Mouse (Mus musculus) forebrain, embryonic 12.5 days (tissue): ENCODE measurements around the gene Hsd11b1. TPM values are rescaled to one million over a fixed set of nuclear protein-coding genes. Genes with fewer than 3 reads are reported as not detected.
"Not testable (repeated sequence)": the region's sequence is repeated elsewhere in the genome, so short reads cannot be mapped to it uniquely, and the experiment has no call there.

ENCODE experiments used
- ATAC-seq: fragments of 200-750 bp; cut with Nextera tagmentation; 2 replicates; pipeline ENCODE4 v1.8.0; 2017; ENCODE audit warnings: moderate TSS enrichment; ENCODE audit not compliant: low FRiP score
- H3K27ac ChIP-seq: fragments of 300-500 bp; sonication (generic); 2 replicates; pipeline ENCODE4 v1.5.1; 2016; ENCODE audit warnings: mild to moderate bottlenecking
- H3K27me3 ChIP-seq: fragments of 300-500 bp; sonication (generic); 2 replicates; pipeline ENCODE4 v1.6.1; 2016; ENCODE audit warnings: mild to moderate bottlenecking
- H3K36me3 ChIP-seq: fragments of 300-500 bp; sonication (generic); replicated peaks from 2 replicates; pipeline ENCODE4 v1.6.1; 2016; ENCODE audit warnings: mild to moderate bottlenecking
- H3K4me1 ChIP-seq: fragments of 300-500 bp; sonication (generic); 2 replicates; pipeline ENCODE4 v1.6.1; 2016
- H3K4me2 ChIP-seq: fragments of 300-500 bp; sonication (generic); 2 replicates; pipeline ENCODE4 v1.6.1; 2016; ENCODE audit warnings: mild to moderate bottlenecking, moderate library complexity
- H3K4me3 ChIP-seq: fragments of 300-500 bp; sonication (generic); replicated peaks from 2 replicates; pipeline ENCODE4 v1.5.1; 2016; ENCODE audit warnings: mild to moderate bottlenecking
- H3K9ac ChIP-seq: fragments of 300-500 bp; sonication (generic); 2 replicates; pipeline ENCODE4 v1.6.1; 2016; ENCODE audit warnings: mild to moderate bottlenecking
- H3K9me3 ChIP-seq: fragments of 300-500 bp; sonication (generic); 2 replicates; pipeline ENCODE4 v1.6.1; 2016
- whole genome bisulfite sequencing: fragments of 180-500 bp; shearing (Covaris S2); methylation state at CpG from one replicate; pipeline ENCODE4 v1.1.7; 2016; 5-methylcytosine and 5-hydroxymethylcytosine counted together
- polyA plus RNA-seq: library from polyadenylated mRNA; unstranded; fragments of >200 nt; fragmentation: Nextera tagmentation; extraction: Ambion mirVana; gene quantifications from 2 replicates; pipeline ENCODE4 v1.2.1, GENCODE M21; 2016

The Hsd11b1 gene
- polyA plus RNA-seq, 1 experiment from 2014 or later = not detected

- H3K9me3 ChIP-seq, H3K27ac ChIP-seq, H3K4me3 ChIP-seq, H3K4me2 ChIP-seq, H3K4me1 ChIP-seq, H3K27me3 ChIP-seq, H3K36me3 ChIP-seq, ATAC-seq, H3K9ac ChIP-seq: not testable (repeated sequence)
- 82% methylated on average over 3 of the region's 3 CpGs for WGBS
These were observed 10.0 kb downstream of the Hsd11b1 start for GRCm38 (mm10) chr1:193253895-193254294.

GRCm38 (mm10) chr1:193252616-193253015 lies 11.3 kb downstream of the Hsd11b1 start:
- no peak overlapping the region for H3K27ac ChIP-seq
- H3K4me3 ChIP-seq = no peak overlapping the region
- no peaks in the 10 kb centered on the region for H3K27me3 ChIP-seq
- no peak overlapping the region for H3K9ac ChIP-seq
- 71% methylated on average over 5 of the region's 5 CpGs for WGBS
- no peak for ATAC-seq
- H3K4me2 ChIP-seq = no peak overlapping the region
- H3K9me3 ChIP-seq = no peaks in the 10 kb centered on the region
- no peaks in the 10 kb centered on the region for H3K4me1 ChIP-seq
- H3K36me3 ChIP-seq = no peaks in the 10 kb centered on the region

- H3K27me3 ChIP-seq = no peaks in the 10 kb centered on the region
- no peak overlapping the region for H3K27ac ChIP-seq
- H3K36me3 ChIP-seq = no peaks in the 10 kb centered on the region
- H3K4me1 ChIP-seq = no peaks in the 10 kb centered on the region
- 86% methylated on average over 7 of the region's 7 CpGs for WGBS
- H3K4me3 ChIP-seq = no peak overlapping the region
- H3K9me3 ChIP-seq = no peaks in the 10 kb centered on the region
- no peak for ATAC-seq
- no peak overlapping the region for H3K9ac ChIP-seq
- H3K4me2 ChIP-seq = no peak overlapping the region
These were observed 12.5 kb downstream of the Hsd11b1 start for GRCm38 (mm10) chr1:193251386-193251785.

- no peaks in the 10 kb centered on the region for H3K4me1 ChIP-seq
- no peaks in the 10 kb centered on the region for H3K36me3 ChIP-seq
- ATAC-seq = no peak
- H3K27me3 ChIP-seq = no peaks in the 10 kb centered on the region
- no peak overlapping the region for H3K9ac ChIP-seq
- no peak overlapping the region for H3K27ac ChIP-seq
- H3K4me3 ChIP-seq = no peak overlapping the region
- H3K4me2 ChIP-seq = no peak overlapping the region
- H3K9me3 ChIP-seq = no peaks in the 10 kb centered on the region
- 86% methylated on average over 2 of the region's 2 CpGs for WGBS
These were observed 13.8 kb downstream of the Hsd11b1 start for GRCm38 (mm10) chr1:193250026-193250425.

- H3K4me3 ChIP-seq = no peak overlapping the region
- 86% methylated on average over 6 of the region's 6 CpGs for WGBS
- no peaks in the 10 kb centered on the region for H3K9me3 ChIP-seq
- no peak overlapping the region for H3K27ac ChIP-seq
- no peaks in the 10 kb centered on the region for H3K36me3 ChIP-seq
- no peaks in the 10 kb centered on the region for H3K27me3 ChIP-seq
- H3K4me1 ChIP-seq = no peaks in the 10 kb centered on the region
- no peak overlapping the region for H3K9ac ChIP-seq
- H3K4me2 ChIP-seq = no peak overlapping the region
- no peak for ATAC-seq
These were observed 19.6 kb downstream of the Hsd11b1 start for GRCm38 (mm10) chr1:193244235-193244634.

- Histone ChIP-seq H3K27ac (no peak overlapping the region), H3K27me3 (no peaks in the 10 kb centered on the region), H3K4me1 (no peaks in the 10 kb centered on the region), H3K4me2 (no peak overlapping the region), H3K36me3 (no peaks in the 10 kb centered on the region), H3K4me3 (no peak overlapping the region), H3K9ac (no peak overlapping the region), H3K9me3 (no peaks in the 10 kb centered on the region)
- WGBS = 66% methylated on average over 10 of the region's 10 CpGs
- ATAC-seq = no peak
These were observed 20.2 kb downstream of the Hsd11b1 start for GRCm38 (mm10) chr1:193243571-193244193.

GRCm38 (mm10) chr1:193242863-193243262 lies 21.0 kb downstream of the Hsd11b1 start:
- H3K27me3 ChIP-seq = no peaks in the 10 kb centered on the region

GRCm38 (mm10) chr1:193242238-193242637 lies 21.6 kb downstream of the Hsd11b1 start:
- WGBS = 85% methylated on average over 8 of the region's 8 CpGs
- H3K4me3 ChIP-seq = no peak overlapping the region
- no peak overlapping the region for H3K9ac ChIP-seq
- no peak overlapping the region for H3K4me2 ChIP-seq
- H3K9me3 ChIP-seq = no peaks in the 10 kb centered on the region
- H3K4me1 ChIP-seq = no peaks in the 10 kb centered on the region
- no peak for ATAC-seq
- no peaks in the 10 kb centered on the region for H3K27me3 ChIP-seq
- no peak overlapping the region for H3K27ac ChIP-seq
- no peaks in the 10 kb centered on the region for H3K36me3 ChIP-seq

More at GRCm38 (mm10) chr1:193242863-193243262, 21.0 kb downstream of the Hsd11b1 start:
- no peaks in the 10 kb centered on the region for H3K36me3 ChIP-seq
- no peaks in the 10 kb centered on the region for H3K9me3 ChIP-seq
- no peak overlapping the region for H3K4me3 ChIP-seq
- H3K27ac ChIP-seq = no peak overlapping the region
- WGBS = 49% methylated on average over 4 of the region's 4 CpGs
- H3K9ac ChIP-seq = no peak overlapping the region
- no peak for ATAC-seq
- no peak overlapping the region for H3K4me2 ChIP-seq
- no peaks in the 10 kb centered on the region for H3K4me1 ChIP-seq

- WGBS = 92% methylated on average over 4 of the region's 4 CpGs
- H3K4me2 ChIP-seq = no peak overlapping the region
- no peaks in the 10 kb centered on the region for H3K9me3 ChIP-seq
- ATAC-seq = no peak
- H3K4me3 ChIP-seq = no peak overlapping the region
- H3K27ac ChIP-seq = no peak overlapping the region
- no peaks in the 10 kb centered on the region for H3K36me3 ChIP-seq
- no peaks in the 10 kb centered on the region for H3K4me1 ChIP-seq
- H3K9ac ChIP-seq = no peak overlapping the region
- no peaks in the 10 kb centered on the region for H3K27me3 ChIP-seq
These were observed 22.4 kb downstream of the Hsd11b1 start for GRCm38 (mm10) chr1:193241436-193241835.

- Histone ChIP-seq H3K27ac (no peak overlapping the region), H3K4me3 (no peak overlapping the region), H3K9ac (no peak overlapping the region), H3K4me2 (no peak overlapping the region), H3K27me3 (no peaks in the 10 kb centered on the region), H3K9me3 (no peaks in the 10 kb centered on the region), H3K36me3 (no peaks in the 10 kb centered on the region), H3K4me1 (no peaks in the 10 kb centered on the region)
- 60% methylated on average over 4 of the region's 4 CpGs for WGBS
- no peak for ATAC-seq
These were observed 25.4 kb downstream of the Hsd11b1 start for GRCm38 (mm10) chr1:193238426-193238825.

- H3K4me1 ChIP-seq = no peaks in the 10 kb centered on the region
- no peaks in the 10 kb centered on the region for H3K36me3 ChIP-seq
- no peak overlapping the region for H3K27ac ChIP-seq
- no peak overlapping the region for H3K9ac ChIP-seq
- H3K4me3 ChIP-seq = no peak overlapping the region
- no peaks in the 10 kb centered on the region for H3K9me3 ChIP-seq
- no peak for ATAC-seq
- no peak overlapping the region for H3K4me2 ChIP-seq
- no peaks in the 10 kb centered on the region for H3K27me3 ChIP-seq
- WGBS = 89% methylated on average over 7 of the region's 7 CpGs
These were observed 28.9 kb downstream of the Hsd11b1 start for GRCm38 (mm10) chr1:193234930-193235329.

- H3K9me3 ChIP-seq = no peaks in the 10 kb centered on the region
- 88% methylated on average over 2 of the region's 2 CpGs for WGBS
- H3K4me2 ChIP-seq = no peak overlapping the region
- ATAC-seq = no peak
- no peaks in the 10 kb centered on the region for H3K27me3 ChIP-seq
- H3K4me1 ChIP-seq = no peaks in the 10 kb centered on the region
- H3K9ac ChIP-seq = no peak overlapping the region
- no peaks in the 10 kb centered on the region for H3K36me3 ChIP-seq
- no peak overlapping the region for H3K27ac ChIP-seq
- no peak overlapping the region for H3K4me3 ChIP-seq
These were observed 29.7 kb downstream of the Hsd11b1 start for GRCm38 (mm10) chr1:193234130-193234645.

- no peaks in the 10 kb centered on the region for H3K27me3 ChIP-seq
- 89% methylated on average over 2 of the region's 2 CpGs for WGBS
- ATAC-seq = no peak
These were observed 31.1 kb downstream of the Hsd11b1 start for GRCm38 (mm10) chr1:193232732-193233131.

More at GRCm38 (mm10) chr1:193232732-193233131, 31.1 kb downstream of the Hsd11b1 start:
- Histone ChIP-seq H3K4me3 (no peak overlapping the region), H3K4me1 (no peaks in the 10 kb centered on the region), H3K9ac (no peak overlapping the region), H3K36me3 (no peaks in the 10 kb centered on the region), H3K9me3 (no peaks in the 10 kb centered on the region), H3K4me2 (no peak overlapping the region), H3K27ac (no peak overlapping the region)
